Mouse (Mus musculus): ENCODE measurements around the gene Kcnma1.

- TF ChIP-seq POLR2A (IDR thresholded peaks at IDR 0.05; ENCODE audit: low read depth, low read length) (no peak), CTCF (IDR thresholded peaks at IDR 0.05; ENCODE audit: extremely low read depth, insufficient read depth, insufficient read length, insufficient replicate concordance) (no peak)
Measured at GRCm38 (mm10) chr14:23854946-23855345, 159.3 kb downstream of the Kcnma1 start.
